Mouse (Mus musculus): ENCODE data around the gene Zfx. TPM values are rescaled to one million over a fixed set of nuclear protein-coding genes. Genes with fewer than 3 reads are reported as not detected.

The Zfx gene
- polyA plus RNA-seq (2017; shearing (Covaris generic)), result 44.9 TPM

DNA sequence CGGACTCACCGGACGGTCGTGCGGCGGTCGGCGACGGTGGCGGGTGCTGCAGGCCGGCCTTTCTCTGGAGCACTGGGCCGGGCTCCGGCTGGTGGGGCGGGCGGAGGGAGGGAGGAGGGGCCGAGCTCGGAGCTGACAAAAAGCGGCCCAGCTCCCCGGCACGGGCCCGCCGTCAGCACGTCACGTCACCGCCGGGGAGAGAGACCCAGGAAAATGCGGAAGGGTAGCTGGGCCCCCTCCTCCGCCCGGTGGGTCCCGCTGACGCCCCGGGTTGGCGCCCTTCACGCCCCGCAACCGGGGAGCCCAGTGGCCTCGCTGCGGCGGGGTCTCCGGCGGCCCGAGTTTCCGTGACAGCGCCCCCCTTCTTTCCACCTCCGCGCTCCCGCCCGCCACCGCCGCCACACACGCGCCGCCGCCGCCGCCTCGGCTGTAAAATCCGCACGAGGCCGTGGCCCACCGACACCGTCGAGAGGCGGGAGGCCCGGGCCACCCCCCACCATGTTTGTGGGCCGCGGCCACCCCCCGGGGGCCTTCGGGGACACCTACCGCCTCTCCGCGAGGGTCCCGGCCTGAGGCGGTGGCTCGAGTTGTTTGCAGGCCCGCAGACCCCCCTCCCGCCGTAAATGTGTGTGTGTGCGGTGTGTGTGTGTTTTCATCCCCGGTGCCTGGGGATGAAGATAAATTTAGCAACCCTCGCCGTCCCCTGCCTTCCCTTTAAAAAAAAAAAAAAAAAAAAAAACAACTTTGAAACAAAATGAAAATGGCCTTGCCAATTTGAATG, at the start of gene Zfx:
TSS of gene Zfx (minus strand) at position 644 of the 781 bp plus-strand sequence.

Other genes with a start within 250 kb of the Zfx start
- gene AU015836, start 155.0 kb downstream of the Zfx start, polyA plus RNA-seq (2017; shearing (Covaris generic)), result not detected
- 44.3 TPM for gene Eif2s3x, start 89.2 kb upstream of the Zfx start, polyA plus RNA-seq (2017; shearing (Covaris generic))
- gene Klhl15, start 110.9 kb upstream of the Zfx start, polyA plus RNA-seq (2017; shearing (Covaris generic)), result 15.0 TPM
- gene Fam90a1b, start 243.1 kb upstream of the Zfx start, polyA plus RNA-seq (2017; shearing (Covaris generic)), result not detected
- 13.6 TPM for gene Apoo, start 243.4 kb upstream of the Zfx start, polyA plus RNA-seq (2017; shearing (Covaris generic))